Mouse (Mus musculus): ENCODE results near the gene Cda. TPM values are rescaled to one million over a fixed set of nuclear protein-coding genes. Genes with fewer than 3 reads are reported as not detected.

The Cda gene
- 1 to 10 TPM; 5.9 to 6.9 TPM for total RNA-seq (2021)

DNA sequence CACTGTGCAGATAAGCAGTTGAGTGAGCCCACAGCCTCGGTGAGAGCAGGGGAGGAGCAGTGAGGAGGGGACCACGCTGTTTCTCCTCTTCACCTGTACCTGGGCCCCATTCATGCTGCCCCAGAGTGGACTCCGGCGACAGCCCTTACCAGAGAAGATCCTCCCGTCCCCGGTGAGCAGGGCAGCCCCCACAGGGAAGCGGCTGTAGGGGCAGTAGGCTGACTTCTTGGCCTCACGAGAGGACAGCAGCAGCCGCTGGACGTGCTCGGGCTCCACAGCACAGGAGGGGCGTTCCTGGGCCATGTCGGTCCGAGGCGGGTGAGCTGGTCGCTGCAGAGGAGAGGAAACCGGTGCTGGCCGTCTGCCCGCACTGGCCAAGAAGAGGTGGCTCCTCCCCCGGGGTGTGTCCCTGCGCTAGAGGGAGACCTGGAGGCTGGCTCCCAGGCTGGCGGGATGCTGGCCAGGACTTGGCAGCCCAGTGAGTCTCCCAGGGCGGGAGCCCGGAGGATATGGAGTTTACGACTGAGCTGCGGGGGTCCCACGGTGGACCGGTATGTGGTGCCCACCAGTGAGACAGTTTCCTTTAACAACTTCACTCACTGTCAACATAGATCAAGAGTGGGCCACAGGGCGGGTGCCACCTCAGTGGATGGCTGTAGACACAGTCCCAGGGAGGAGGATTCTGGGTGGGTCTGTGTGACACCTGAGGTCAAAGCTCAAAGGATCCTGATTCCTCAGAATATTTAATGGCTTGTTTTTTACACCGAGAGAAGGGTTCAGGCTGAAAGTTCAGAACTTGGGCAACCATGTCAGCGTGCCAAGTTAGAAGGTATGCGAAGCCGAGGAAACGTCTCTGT, at the start of gene Cda:
Cda (minus strand) TSS at position 352 of the 857 bp plus-strand sequence.
- DNase-seq: peak; percentile 91

- DNase-seq: no peak
Measured at GRCm38 (mm10) chr4:138416414-138416813, 48.6 kb upstream of the Cda start.

DNA sequence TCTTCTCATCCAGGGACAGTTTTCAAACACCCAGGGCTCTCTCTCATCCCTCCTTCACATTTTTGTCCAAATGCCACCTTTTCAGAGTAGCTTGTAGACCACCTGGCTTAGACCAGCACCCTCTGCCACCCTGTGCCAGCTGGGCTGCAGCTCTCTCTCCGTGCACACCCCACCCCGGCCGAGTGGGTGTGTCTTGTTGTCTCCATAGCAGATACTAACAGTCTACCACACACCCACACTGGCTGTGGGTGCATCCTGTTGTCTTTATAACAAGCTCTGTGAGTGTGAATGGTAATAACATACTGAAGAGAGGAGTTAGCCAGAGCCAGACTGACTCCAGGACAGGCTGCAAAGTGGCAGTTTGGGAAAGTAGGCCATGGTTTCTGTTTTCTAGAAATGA, 48.2 kb upstream of the Cda start:
- DNase-seq: no peak

DNA sequence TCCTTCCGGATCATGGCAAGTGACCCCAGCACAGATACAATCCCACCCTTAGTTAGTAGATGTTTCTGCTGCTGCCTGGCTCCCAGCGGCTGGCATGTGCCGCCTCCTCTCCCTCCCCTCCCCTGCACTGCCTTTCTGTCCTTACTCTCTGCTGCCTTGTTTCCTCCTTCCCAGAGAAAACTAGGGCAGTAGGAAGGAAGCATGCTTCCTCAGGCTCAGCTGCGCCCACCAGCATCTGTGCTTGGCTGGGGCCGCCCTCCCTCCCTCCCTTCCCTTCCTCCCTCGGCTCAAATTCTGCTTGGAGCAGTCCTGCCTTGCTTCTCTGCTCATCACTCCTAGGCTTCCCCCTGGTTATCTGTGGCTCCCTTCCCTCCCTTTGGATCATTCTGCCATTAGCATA, 46.9 kb upstream of the Cda start:
- no peak for DNase-seq

GRCm38 (mm10) chr4:138411504-138412121, 43.8 kb upstream of the Cda start:
- no peak for DNase-seq

GRCm38 (mm10) chr4:138411011-138411410, 43.2 kb upstream of the Cda start:
- DNase-seq: no peak

- DNase-seq: peak; percentile 18
Measured at GRCm38 (mm10) chr4:138407479-138408194, 39.8 kb upstream of the Cda start.

GRCm38 (mm10) chr4:138404806-138405205, 37.0 kb upstream of the Cda start:
- DNase-seq: peak; percentile 32

- no peak for DNase-seq
Measured at GRCm38 (mm10) chr4:138396711-138397110, 28.9 kb upstream of the Cda start.

DNA sequence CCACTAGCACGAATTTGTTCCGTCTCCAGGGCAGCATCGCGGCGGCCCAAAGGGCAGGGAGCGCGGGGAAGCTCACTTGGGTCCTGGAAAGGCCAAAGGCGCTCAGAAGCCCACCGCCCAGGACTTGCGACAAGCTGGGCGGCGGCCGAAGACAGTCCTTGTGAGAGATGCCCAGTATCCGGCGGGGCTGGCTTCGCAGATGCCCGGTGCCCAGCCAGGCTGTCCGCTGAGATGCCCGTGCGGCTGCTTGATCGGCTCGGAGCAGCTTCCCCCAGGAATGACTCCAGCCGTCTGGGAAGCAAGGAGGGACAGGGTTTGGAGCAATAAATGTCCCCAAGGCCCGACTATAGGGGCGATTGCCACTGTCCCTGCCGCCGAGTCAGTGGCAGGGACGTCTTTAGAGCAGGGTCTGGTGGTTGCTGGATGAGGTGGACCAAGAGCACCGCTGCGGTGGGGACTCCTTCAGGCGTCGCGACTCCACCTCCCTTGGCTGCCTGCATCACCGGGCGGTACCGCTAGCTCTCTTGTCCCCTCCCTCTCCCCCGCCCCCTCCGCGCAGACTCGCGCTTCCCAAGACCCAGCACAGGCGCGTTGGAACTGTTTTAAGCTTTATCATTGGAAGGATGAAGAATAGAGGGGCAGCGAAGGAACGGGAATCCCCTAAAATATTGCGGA, 28.3 kb upstream of the Cda start, which contains the start of gene Fam43b:
Fam43b (minus strand) TSS at position 558 of the 675 bp plus-strand sequence.
- peak; percentile 54 for DNase-seq

GRCm38 (mm10) chr4:138395087-138395970, 27.5 kb upstream of the Cda start:
- peak; percentile 17 for DNase-seq

DNA sequence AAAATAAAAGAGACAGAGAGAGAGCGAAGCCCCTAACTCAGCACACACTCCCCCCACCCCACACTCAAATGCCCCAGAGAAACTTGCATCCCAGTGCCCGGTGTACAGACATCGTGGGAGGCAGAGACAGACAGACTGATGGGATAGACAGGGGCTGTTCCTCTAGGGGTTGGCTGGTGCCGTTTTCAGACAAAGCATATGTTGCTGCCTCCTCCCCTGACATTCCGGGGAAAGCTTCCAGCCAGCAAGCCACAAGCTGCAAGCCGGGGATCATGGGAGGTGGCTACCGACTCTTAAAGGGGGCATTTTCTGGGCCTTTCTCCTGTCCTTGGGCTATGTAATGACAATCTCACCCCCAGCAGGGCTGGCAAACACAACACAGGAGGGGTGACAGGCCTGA, 25.9 kb upstream of the Cda start:
- DNase-seq: no peak

DNA sequence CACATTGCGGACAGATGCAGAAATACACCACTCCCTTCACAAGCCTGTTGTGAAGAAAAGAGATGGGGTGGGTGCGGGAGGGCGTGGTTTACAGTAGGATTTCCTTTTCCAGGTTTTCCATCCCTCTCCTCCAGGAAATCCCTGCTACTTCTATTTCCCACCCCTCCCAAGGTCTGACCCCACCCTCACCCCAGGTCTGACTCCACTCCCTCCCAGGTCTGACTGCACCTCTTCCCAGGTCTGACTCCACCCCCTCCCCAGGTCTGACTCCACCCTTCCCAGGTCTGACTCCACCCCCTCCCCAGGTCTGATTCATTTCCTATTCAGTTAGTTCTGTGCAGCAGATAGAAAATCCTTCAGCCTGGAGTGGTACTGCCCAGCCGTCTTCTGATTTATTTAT, 16.0 kb upstream of the Cda start:
- no peak for DNase-seq

- no peak for DNase-seq
Measured at GRCm38 (mm10) chr4:138382462-138382861, 14.7 kb upstream of the Cda start.

- DNase-seq: no peak
Measured at GRCm38 (mm10) chr4:138380132-138380689, 12.4 kb upstream of the Cda start.

GRCm38 (mm10) chr4:138379091-138379840, 11.5 kb upstream of the Cda start:
- peak; percentile 79 for DNase-seq

- DNase-seq: peak; percentile 68
Measured at GRCm38 (mm10) chr4:138377526-138377925, 9.7 kb upstream of the Cda start.

GRCm38 (mm10) chr4:138375117-138375516, 7.3 kb upstream of the Cda start:
- no peak for DNase-seq

GRCm38 (mm10) chr4:138370996-138371516, 3.3 kb upstream of the Cda start:
- DNase-seq: no peak
